Mouse (Mus musculus): ENCODE results near the gene Asb6. TPM values are rescaled to one million over a fixed set of nuclear protein-coding genes. Genes with fewer than 3 reads are reported as not detected.

Gene Asb6
- 10 to 100 TPM; 46.8 to 57.0 TPM for total RNA-seq (2023)

DNA sequence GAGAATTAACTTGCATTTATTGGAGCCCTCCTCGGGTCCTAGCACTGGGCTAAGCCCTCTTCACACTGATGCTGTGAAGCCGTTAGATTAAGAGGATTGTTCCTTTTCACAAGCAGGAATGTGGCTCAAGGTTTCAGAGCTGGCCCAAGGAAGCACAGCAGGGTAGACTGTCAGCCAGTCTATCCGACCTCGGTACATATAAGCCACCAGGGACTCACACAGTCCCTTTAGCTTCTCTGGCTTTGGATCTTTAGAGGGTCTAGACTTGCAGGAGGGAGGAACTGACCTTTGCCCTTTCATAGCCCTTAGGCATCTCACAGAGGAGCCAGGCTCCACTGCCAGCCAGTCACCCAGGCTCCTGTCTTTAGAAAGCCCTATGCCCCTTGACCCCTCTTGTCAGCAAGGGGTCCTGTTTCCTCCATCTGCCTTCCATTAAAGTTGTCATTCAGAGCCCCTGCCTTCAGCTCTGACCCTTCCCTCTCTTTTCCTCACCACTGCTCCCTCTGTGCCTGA lies at the start of gene Asb6:
Asb6 (minus strand) TSS at position 51 of the 513 bp plus-strand sequence.

DNA sequence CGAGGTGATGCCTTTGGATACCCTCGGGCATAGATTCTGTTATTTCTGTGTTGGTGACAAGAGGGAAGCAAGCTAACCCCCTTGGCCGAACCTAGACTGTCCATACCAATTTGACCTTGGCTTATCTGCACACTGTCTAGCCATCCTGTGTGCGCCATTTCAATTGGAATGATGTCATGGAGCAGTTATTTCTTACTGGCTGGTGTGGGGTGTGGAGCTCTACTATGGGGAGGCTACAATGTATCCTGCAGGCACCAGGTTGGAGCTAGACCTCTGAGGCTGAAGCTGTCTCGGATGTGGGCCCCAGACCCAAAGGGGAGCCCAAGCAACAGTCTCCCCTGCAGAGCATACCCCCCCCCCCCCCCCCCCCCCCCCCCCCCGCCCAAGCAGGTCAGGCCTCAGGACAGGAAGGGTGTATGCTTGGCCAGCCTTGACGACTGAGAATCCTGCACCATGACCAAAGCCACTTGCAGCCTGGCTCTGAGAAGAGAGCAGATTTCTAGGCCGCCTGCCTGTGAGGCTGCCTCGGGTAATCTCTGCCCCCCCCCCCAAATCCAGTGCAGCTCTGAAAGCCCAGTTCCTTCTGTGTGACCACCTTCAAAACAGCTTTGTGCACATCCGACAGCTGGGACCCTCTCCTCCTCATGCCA lies 4.4 kb upstream of the Asb6 start, which contains the start of gene Prrx2:
Prrx2 (plus strand) TSS at position 600 of the 650 bp plus-strand sequence.

DNA sequence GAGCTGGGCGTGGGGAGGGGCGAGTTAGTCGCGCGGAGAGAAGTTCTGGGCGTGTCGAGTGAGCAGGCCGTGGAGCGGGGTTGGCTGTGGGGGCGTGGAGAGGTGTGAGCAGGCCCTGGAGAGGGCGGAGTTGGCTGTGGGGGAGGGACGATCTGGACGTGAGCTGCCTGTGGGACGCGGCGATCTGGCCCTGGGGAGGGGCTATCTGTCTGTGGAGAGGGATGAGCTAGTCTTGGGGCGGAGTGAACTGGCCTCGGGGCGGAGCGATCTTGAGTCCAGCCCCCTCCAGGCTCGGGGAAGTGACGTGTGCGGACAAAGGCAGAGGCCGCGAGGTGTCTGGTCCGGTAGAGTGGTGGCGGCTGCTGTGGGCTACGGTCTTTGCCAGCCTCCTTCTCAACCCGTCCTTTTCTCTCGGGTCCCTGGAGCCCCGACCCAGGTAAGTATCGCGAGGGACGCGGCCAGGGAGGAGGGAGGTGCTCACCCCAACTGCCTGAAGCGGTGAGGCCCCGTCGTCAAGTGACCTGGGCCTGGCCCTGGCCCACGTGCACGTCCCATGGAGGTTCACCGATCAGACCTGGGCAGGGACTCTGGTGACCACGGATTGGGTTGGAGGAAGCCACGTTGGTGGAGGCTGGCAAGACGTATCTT lies 22.4 kb downstream of the Asb6 start, which contains the start of gene Ntmt1:
Ntmt1 (plus strand) TSS at position 179 of the 648 bp plus-strand sequence.

DNA sequence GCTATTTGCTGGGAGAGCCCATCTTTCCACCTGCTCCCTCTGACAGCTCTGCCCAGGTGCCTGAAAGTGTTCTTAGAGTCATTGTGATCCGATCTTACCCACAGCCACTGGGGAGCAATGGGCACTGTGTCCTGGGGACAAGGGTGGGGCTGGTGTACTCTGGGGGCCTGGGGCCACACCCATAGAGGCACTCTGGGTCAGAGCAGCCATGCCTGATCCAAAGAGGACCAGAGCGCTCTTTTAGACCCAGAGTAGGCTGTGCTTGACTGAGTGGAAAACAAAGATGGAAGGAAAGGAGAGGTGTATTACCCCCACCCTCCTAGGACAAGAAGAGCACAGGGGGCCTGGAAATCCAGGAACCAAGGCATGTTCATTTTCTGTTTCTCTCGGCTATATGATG lies 26.5 kb downstream of the Asb6 start, which contains the start of gene 1700001O22Rik:
1700001O22Rik (minus strand) TSS at position 58 of the 400 bp plus-strand sequence.

Other genes with a start within 250 kb of the Asb6 start
- gene Cstad, start 235.3 kb downstream of the Asb6 start, total RNA-seq (2023), result 1 to 10 TPM; 1.2 to 1.9 TPM
- gene 1700001O22Rik, start 26.7 kb downstream of the Asb6 start, total RNA-seq (2023), result 1 to 10 TPM; 1.2 to 2.8 TPM
- gene Ntmt1, start 22.5 kb downstream of the Asb6 start, total RNA-seq (2023), result 10 to 100 TPM; 18.5 to 25.5 TPM
- not detected for gene Prrx2, start 4.6 kb upstream of the Asb6 start, total RNA-seq (2023)
- not detected for gene Ptges, start 99.5 kb upstream of the Asb6 start, total RNA-seq (2023)
- gene Tor1b, start 122.6 kb upstream of the Asb6 start, total RNA-seq (2023), result 10 to 100 TPM; 48.3 to 54.4 TPM
- gene Tor1a, start 137.6 kb upstream of the Asb6 start, total RNA-seq (2023), result 10 to 100 TPM; 55.1 to 58.1 TPM
- gene BC005624, start 151.9 kb upstream of the Asb6 start, total RNA-seq (2023), result 10 to 100 TPM; 74.1 to 83.3 TPM
- 10 to 100 TPM; 32.4 to 40.0 TPM for gene Usp20, start 151.9 kb upstream of the Asb6 start, total RNA-seq (2023)